In genomic region chr15:78514393-78515146, GRCm38 (mm10) we compare ENCODE assay signal across 9 mouse cellular contexts. TPM values are rescaled to one million over a fixed set of nuclear protein-coding genes. Genes with fewer than 3 reads are reported as not detected.
DNase-seq lines count a peak whose midpoint lies in the region; ATAC-seq and TF ChIP-seq lines count a peak whose summit lies in the region.
"Had no signal": no experiment of that assay in that cellular context is flagged by ENCODE, and none has a peak within 500 bp of the region (broad histone marks: within the 10 kb centered on the region; RNA-seq: fewer than 3 reads in every experiment).

No protein-coding gene starts in this region.

- H3K9me3 ChIP-seq in ES-E14 (ENCODE audit: control insufficient read depth, insufficient read depth, low read depth, low read length), result no peaks in the 10 kb centered on the region
- no peaks in the 10 kb centered on the region for H3K9me3 ChIP-seq in heart, embryonic 13.5 days
- no peaks in the 10 kb centered on the region for H3K9me3 ChIP-seq in lung, embryonic 14.5 days (ENCODE audit: low read depth, low read length)
- H3K9me3 ChIP-seq: neural tube, embryonic 12.5 days had no signal

- ATAC-seq in heart, embryonic 13.5 days (ENCODE audit: extremely low read depth, insufficient number of reproducible peaks, low FRiP score, low TSS enrichment), result no peak; the same call in 1 of the 2 replicates
- ATAC-seq in lung, embryonic 14.5 days (ENCODE audit: insufficient read depth), result peak; percentile 50

- no peaks in the 10 kb centered on the region for H3K27me3 ChIP-seq in heart, embryonic 13.5 days (replicated peaks)
- H3K27me3 ChIP-seq in lung, embryonic 14.5 days (ENCODE audit: insufficient read depth, low read length), result no peaks in the 10 kb centered on the region
- H3K27me3 ChIP-seq: neural tube, embryonic 12.5 days had no signal

- peaks cover 0 to 11% of the 10 kb centered on the region in 2 experiments; a peak in 2 of 4 replicates for H3K4me1 ChIP-seq in ES-E14 (ENCODE audit: control insufficient read depth in 2 of 2, insufficient read depth in 2 of 2, low read length in 2 of 2, poor library complexity in 1 of 2)
- H3K4me1 ChIP-seq in heart, embryonic 13.5 days, result peaks cover 26% of the 10 kb centered on the region
- H3K4me1 ChIP-seq in lung, embryonic 14.5 days (ENCODE audit: insufficient read depth), result 0 out of 2 replicates have a peak, but pooled peaks cover 3% of the 10 kb centered on the region

- in situ Hi-C loops in ES-E14 (cut with MboI; ENCODE audit: low sequenced_read_pairs in 2 of 2, unreplicated experiment in 2 of 2), result no loop called here

- no peak overlapping the region for H3K27ac ChIP-seq in ES-E14 (ENCODE audit: insufficient read depth, low read depth, low read length, poor library complexity, severe bottlenecking)
- H3K27ac ChIP-seq in heart, embryonic 13.5 days (replicated peaks), result no peak overlapping the region
- no peak overlapping the region for H3K27ac ChIP-seq in lung, embryonic 14.5 days (ENCODE audit: low read depth)
- H3K27ac ChIP-seq: neural tube, embryonic 12.5 days had no signal

- no peaks in the 10 kb centered on the region for H3K36me3 ChIP-seq in ES-E14 (ENCODE audit: control insufficient read depth, insufficient read depth, low read length, poor library complexity, severe bottlenecking)
- H3K36me3 ChIP-seq in heart, embryonic 13.5 days, result no peaks in the 10 kb centered on the region
- H3K36me3 ChIP-seq in lung, embryonic 14.5 days (ENCODE audit: insufficient read depth), result no peaks in the 10 kb centered on the region
- H3K36me3 ChIP-seq: neural tube, embryonic 12.5 days had no signal

- H3K9ac ChIP-seq in ES-E14 (ENCODE audit: insufficient read depth, low read depth, low read length, poor library complexity, severe bottlenecking), result no peak overlapping the region
- H3K9ac ChIP-seq in heart, embryonic 13.5 days, result peak overlapping the region; percentile 25
- H3K9ac ChIP-seq in lung, embryonic 14.5 days, result no peak overlapping the region
- H3K9ac ChIP-seq: neural tube, embryonic 12.5 days had no signal

- H3K4me2 ChIP-seq in heart, embryonic 13.5 days, result no peak overlapping the region
- no peak overlapping the region for H3K4me2 ChIP-seq in lung, embryonic 14.5 days
- H3K4me2 ChIP-seq: neural tube, embryonic 12.5 days had no signal

- peak; percentile 53 for DNase-seq in ES-E14 (ENCODE audit: low read depth, low spot score)
- DNase-seq in c-Kit-negative CD71-positive TER-119-positive erythroid progenitor cells, embryonic 14.5 days (ENCODE audit: low read depth, low spot score), result peak; percentile 42
- DNase-seq in fibroblast of lung, adult 2 months (ENCODE audit: low read depth), result peak; percentile 44
- peak; percentile 67 to 88 for DNase-seq in layer of hippocampus, adult 18-20 months (ENCODE audit: low spot score in 2 of 2)
- peak; percentile 91 for DNase-seq in lung, embryonic 14.5 days
- DNase-seq in retina, postnatal 7 days (ENCODE audit: low read depth, low spot score), result peak; percentile 51
- peak; percentile 62 for DNase-seq in urinary bladder, adult 2 months (ENCODE audit: low spot score)

- WGBS in heart, embryonic 13.5 days, result 25% methylated on average over 7 of the region's 7 CpGs
- WGBS in lung, embryonic 14.5 days, result 24% methylated on average over 7 of the region's 7 CpGs

- no peak overlapping the region for H3K4me3 ChIP-seq in ES-E14 (ENCODE audit: insufficient read depth in 1 of 2, low read depth in 1 of 2, low read length in 2 of 2, poor library complexity in 1 of 2, severe bottlenecking in 1 of 2)
- H3K4me3 ChIP-seq in heart, embryonic 13.5 days, result no peak overlapping the region
- H3K4me3 ChIP-seq in lung, embryonic 14.5 days (ENCODE audit: low read depth, low read length), result no peak overlapping the region
- H3K4me3 ChIP-seq: neural tube, embryonic 12.5 days had no signal

- peak; percentile 96 for TF ChIP-seq CTCF in lung, embryonic 14.5 days (IDR thresholded peaks at IDR 0.05; ENCODE audit: low read depth)

TF ChIP-seq in ES-E14, 5 proteins besides CTCF, POLR2A, EP300 and RAD21:
- TF ChIP-seq CHD2 (IDR thresholded peaks at IDR 0.05; ENCODE audit: low read depth, low read length) (no peak), MAFK (IDR thresholded peaks at IDR 0.05; ENCODE audit: insufficient read depth, low read depth, low read length) (no peak), ZC3H11A (IDR thresholded peaks at IDR 0.05; ENCODE audit: borderline replicate concordance, low read depth, low read length) (no peak), HCFC1 (IDR thresholded peaks at IDR 0.05; ENCODE audit: borderline replicate concordance, insufficient read depth, low read length) (no peak), ZNF384 (IDR thresholded peaks at IDR 0.05; ENCODE audit: low read depth, low read length) (no peak)
TF ChIP-seq in ES-E14: peak in this region for 0.

RNA-seq across cellular contexts. Expression of gene C1qtnf6, which starts 16.6 kb away (rescaled TPM):
- 1.1 and 1.8 TPM in 2 replicates for total RNA-seq in ES-E14 (2012; rRNA removed)
- polyA plus RNA-seq in heart, embryonic 13.5 days (2015; fragmentation: Nextera tagmentation; extraction: Ambion mirVana), result 28.7 and 31.8 TPM in 2 replicates
- 1 to 10 TPM; 2.5 to 3.4 TPM for total RNA-seq in layer of hippocampus, adult 18-20 months (2021)
- polyA plus RNA-seq in lung, embryonic 14.5 days (2014; fragmentation: Nextera tagmentation; extraction: Ambion mirVana), result 39.8 and 40.7 TPM in 2 replicates
- 29.8 and 36.9 TPM in 2 replicates for polyA plus RNA-seq in urinary bladder, adult 2 months (2012; rRNA removed)

RNA-seq across cellular contexts. Expression of gene Il2rb, which starts 19.5 kb away (rescaled TPM):
- total RNA-seq in ES-E14 (2012; rRNA removed), result 0.62 TPM in 1 of 2 replicates, not detected in the other
- 0.04 TPM in 1 of 2 replicates, not detected in the other for polyA plus RNA-seq in heart, embryonic 13.5 days (2015; fragmentation: Nextera tagmentation; extraction: Ambion mirVana)
- total RNA-seq in layer of hippocampus, adult 18-20 months (2021), result under 1 TPM; 0.07 to 0.15 TPM
- polyA plus RNA-seq in lung, embryonic 14.5 days (2014; fragmentation: Nextera tagmentation; extraction: Ambion mirVana), result 0.12 TPM in 1 of 2 replicates, not detected in the other
- 3.6 and 3.8 TPM in 2 replicates for polyA plus RNA-seq in urinary bladder, adult 2 months (2012; rRNA removed)
- polyA plus RNA-seq: neural tube, embryonic 12.5 days had no signal

RNA-seq across cellular contexts. Expression of gene Sstr3, which starts 29.9 kb away (rescaled TPM):
- total RNA-seq in ES-E14 (2012; rRNA removed), result 0.11 and 0.18 TPM in 2 replicates
- polyA plus RNA-seq in heart, embryonic 13.5 days (2015; fragmentation: Nextera tagmentation; extraction: Ambion mirVana), result 0.09 TPM in 1 of 2 replicates, not detected in the other
- 10 to 100 TPM; 30.4 to 31.6 TPM for total RNA-seq in layer of hippocampus, adult 18-20 months (2021)
- polyA plus RNA-seq in lung, embryonic 14.5 days (2014; fragmentation: Nextera tagmentation; extraction: Ambion mirVana), result 0.08 TPM in 1 of 2 replicates, not detected in the other
- 0.07 and 0.11 TPM in 2 replicates for polyA plus RNA-seq in urinary bladder, adult 2 months (2012; rRNA removed)

RNA-seq across cellular contexts. Expression of gene Tmprss6, which starts 46.1 kb away (rescaled TPM):
- total RNA-seq in ES-E14 (2012; rRNA removed), result 0.49 and 0.63 TPM in 2 replicates
- 0.37 and 0.45 TPM in 2 replicates for polyA plus RNA-seq in heart, embryonic 13.5 days (2015; fragmentation: Nextera tagmentation; extraction: Ambion mirVana)
- 1 to 10 TPM; 2.7 to 2.8 TPM for total RNA-seq in layer of hippocampus, adult 18-20 months (2021)
- polyA plus RNA-seq in lung, embryonic 14.5 days (2014; fragmentation: Nextera tagmentation; extraction: Ambion mirVana), result 0.18 and 0.37 TPM in 2 replicates
- 0.56 and 0.91 TPM in 2 replicates for polyA plus RNA-seq in urinary bladder, adult 2 months (2012; rRNA removed)

RNA-seq across cellular contexts. Expression of gene Rac2, which starts 58.0 kb away (rescaled TPM):
- 2.6 and 2.9 TPM in 2 replicates for total RNA-seq in ES-E14 (2012; rRNA removed)
- 7.6 and 8.9 TPM in 2 replicates for polyA plus RNA-seq in heart, embryonic 13.5 days (2015; fragmentation: Nextera tagmentation; extraction: Ambion mirVana)
- 1 to 10 TPM; 1.4 to 1.9 TPM for total RNA-seq in layer of hippocampus, adult 18-20 months (2021)
- polyA plus RNA-seq in lung, embryonic 14.5 days (2014; fragmentation: Nextera tagmentation; extraction: Ambion mirVana), result 12.2 and 16.2 TPM in 2 replicates
- polyA plus RNA-seq in urinary bladder, adult 2 months (2012; rRNA removed), result 13.8 and 15.0 TPM in 2 replicates
